Mouse (Mus musculus) limb, embryonic 10.5 days (tissue): ENCODE measurements around the gene Tomm7. TPM values are rescaled to one million over a fixed set of nuclear protein-coding genes. Genes with fewer than 3 reads are reported as not detected.

ENCODE experiments used
- polyA plus RNA-seq: library from polyadenylated mRNA; unstranded; fragments of >200 nt; fragmentation: Nextera tagmentation; extraction: Ambion mirVana; gene quantifications from 2 replicates; pipeline ENCODE4 v1.2.1, GENCODE M21; 2016

Gene Tomm7
- polyA plus RNA-seq, 1 experiment from 2014 or later = 140 TPM

Other genes with a start within 250 kb of the Tomm7 start
- gene Srpk2, start 159.5 kb downstream of the Tomm7 start, polyA plus RNA-seq = 36.9 and 44.1 TPM in 2 replicates
- 41.0 and 49.3 TPM in 2 replicates for gene Pus7, start 60.5 kb downstream of the Tomm7 start, polyA plus RNA-seq
- 33.9 and 41.7 TPM in 2 replicates for gene Rint1, start 56.5 kb downstream of the Tomm7 start, polyA plus RNA-seq
- gene Fam126a, start 186.5 kb upstream of the Tomm7 start, polyA plus RNA-seq = 15.8 and 23.3 TPM in 2 replicates